Mouse (Mus musculus) spleen, postnatal 36 days (tissue): ENCODE data around the gene Clec4d.
"Not testable (repeated sequence)": the region's sequence is repeated elsewhere in the genome, so short reads cannot be mapped to it uniquely, and the experiment has no call there.

Experiments
- DNase-seq, 2 experiments: peaks; one replicate each; pipeline ENCODE4 v3.0.0; 2022; ENCODE audit warnings: low spot score in 2 of 2, mixed read lengths in 1 of 2

Gene Clec4d

DNA sequence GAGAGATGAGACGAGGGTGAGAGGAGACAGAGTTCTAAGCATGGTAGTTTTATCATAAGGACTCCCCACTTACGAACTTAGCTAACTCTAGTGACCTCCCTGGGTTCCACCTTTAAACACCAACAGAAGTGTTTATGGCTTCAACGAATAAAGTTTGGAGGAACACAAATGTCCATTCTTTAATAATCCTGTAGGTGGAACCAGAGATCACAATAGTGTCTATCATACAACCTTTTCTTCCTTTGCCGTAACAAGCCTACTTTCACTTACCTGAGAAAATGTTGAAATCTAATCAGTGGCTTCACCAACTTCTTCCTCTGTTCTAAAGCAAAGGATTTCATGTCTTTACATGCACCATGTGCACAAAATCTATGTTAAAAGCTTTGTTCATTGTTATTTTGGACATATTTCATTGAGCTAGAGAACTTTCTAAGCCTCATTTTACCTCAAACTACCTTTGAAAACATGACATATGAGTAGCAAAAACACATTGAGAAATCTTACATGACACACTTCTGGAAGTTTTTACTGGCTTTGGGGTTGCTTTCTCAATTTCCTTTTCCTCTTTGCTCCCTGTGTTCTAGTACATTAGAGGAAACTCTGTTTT lies at the start of gene Clec4d:
Clec4d (plus strand) TSS at position 557 of the 607 bp plus-strand sequence.
- DNase-seq = no peak

DNA sequence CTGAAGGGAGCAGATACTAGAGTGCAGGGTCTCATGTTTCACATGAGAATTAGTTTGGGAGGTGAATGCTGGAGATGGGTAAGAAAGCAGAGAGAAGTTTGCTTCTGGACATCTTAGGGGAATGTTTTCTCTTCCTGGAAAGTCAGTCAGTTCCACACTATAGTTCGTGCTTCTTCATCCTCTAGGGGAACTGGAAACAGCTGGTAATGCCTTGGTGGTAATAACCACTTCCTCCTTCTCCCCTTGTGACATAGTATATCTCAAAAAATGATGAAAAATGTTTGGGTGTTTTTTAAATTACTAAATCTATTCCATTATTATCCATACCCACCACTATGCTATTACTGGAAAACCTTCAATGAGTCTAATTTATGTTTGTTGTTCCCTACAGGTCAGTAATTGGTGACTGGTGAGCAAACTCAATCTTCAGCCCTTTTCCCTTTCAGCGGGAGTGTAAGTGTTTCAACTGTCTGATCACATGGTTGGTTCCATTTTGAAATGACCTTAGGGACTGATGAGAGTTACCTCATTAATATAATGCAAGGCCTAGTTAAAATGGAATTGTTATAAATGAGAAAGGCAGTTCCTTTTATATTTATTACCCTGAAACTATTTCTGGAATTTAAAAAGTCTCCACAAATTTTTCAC lies 34.3 kb upstream of the Clec4d start:
- no peak for DNase-seq

DNA sequence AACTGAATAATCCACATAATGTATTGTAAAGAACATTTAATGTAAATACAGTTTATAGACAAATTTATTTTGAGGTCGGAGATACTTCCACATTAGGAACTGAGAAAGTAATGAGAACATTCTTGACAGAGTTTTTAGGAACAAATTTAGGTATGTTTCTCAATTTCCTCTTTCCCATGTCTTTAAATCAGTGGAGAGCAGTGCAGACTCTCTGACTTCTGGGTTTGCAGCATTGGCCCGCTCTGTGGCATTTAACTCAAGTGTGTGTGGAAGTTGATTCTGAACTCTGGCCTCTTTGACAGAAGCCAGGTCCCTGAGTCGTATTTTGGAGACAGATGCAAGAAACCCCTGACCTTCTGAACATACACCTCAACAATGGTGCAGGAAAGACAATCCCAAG lies 32.3 kb upstream of the Clec4d start, which contains the start of gene Clec4n:
Clec4n (plus strand) TSS at position 200 of the 400 bp plus-strand sequence.
- DNase-seq = no peak

DNA sequence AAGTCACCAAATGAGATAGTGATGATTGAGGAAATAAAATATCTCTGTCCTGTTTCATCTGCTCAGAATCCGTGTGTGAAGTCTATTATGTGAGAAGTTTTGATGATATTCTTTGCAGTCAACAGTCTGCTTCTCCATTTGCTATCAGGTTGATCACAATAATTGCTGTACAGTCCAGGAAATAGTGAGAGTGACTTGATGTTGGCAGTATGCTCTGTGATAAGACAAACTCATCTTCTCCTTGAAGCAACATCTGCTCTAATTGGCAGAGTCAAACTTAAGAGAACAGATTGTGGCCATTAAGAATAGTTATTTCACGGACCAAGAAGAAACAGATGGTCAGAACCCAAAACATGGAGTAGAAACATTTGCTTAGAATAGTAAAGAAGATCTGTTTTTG lies 30.8 kb upstream of the Clec4d start:
- no peak for DNase-seq

DNA sequence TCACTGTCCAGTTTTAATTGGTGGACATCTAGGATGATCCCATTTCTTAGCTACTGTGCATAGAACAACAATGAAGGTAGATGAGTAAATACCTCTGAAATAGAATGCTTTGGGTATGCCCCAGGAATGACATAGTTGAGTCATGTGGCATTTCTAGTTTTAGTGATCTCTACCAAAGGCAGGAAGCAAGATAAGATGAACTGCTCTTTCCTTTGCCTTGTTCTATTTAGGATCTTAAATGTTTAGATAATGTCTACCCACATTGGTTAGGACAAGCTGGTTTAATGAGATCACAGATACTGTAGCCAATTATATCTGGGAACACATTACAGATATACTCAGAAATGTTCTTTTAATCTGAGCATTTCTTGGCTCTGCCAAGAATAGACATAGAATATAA lies 24.3 kb upstream of the Clec4d start:
- DNase-seq = no peak

DNA sequence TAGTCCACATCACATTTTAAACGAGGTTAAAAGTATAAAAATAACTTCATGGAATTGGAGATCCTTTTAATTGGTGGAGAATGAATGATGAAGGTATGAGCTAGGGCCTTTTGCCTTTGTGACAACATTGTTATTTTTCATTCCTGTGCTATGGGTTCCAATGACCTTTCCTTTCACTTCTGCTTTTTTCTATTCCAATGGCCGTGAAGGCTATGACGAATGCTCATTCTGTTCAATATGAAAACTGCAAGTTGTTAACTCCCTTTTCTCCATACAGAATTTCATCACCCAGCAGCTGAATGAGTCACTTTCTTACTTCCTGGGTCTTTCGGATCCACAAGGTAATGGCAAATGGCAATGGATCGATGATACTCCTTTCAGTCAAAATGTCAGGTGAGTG lies 17.7 kb upstream of the Clec4d start:
- DNase-seq = no peak

DNA sequence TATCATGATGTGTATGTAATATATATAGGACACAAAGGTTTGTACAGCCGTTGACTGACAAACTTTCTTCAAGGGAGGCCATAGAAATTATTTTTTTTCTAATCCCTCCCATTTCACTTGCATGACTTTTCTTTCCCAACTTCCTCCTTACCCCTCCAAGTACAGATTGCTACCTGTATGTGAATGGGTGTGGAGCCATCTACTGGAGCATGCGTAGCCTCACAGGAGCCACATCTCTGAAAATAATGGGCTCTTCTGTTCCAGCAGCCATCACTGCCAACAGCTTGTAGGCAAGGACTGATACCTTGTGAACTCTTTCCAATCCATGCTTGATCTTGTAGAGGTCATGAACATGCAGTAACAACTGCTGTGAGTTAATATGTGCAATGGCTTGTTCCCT lies 13.0 kb upstream of the Clec4d start:
- DNase-seq = not testable (repeated sequence)

DNA sequence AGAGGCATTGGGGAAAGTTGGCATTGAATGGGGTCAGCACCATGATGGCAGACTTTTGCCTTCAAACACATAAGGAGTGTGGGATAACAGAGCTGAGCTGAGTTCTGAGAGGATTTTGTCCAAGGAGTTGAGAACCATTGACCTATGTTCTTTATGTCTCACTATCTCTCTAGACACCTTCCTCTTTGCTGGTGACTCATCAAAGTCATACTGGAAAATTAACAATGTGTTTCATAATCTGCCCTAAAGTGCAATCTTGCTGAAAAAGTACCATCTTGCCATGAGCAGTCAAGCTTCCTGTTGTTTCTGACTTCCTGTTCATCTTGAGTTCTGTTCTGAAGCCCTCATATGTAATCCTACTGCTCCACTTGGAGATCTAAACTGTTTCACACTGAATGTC lies 9.2 kb upstream of the Clec4d start:
- no peak for DNase-seq

DNA sequence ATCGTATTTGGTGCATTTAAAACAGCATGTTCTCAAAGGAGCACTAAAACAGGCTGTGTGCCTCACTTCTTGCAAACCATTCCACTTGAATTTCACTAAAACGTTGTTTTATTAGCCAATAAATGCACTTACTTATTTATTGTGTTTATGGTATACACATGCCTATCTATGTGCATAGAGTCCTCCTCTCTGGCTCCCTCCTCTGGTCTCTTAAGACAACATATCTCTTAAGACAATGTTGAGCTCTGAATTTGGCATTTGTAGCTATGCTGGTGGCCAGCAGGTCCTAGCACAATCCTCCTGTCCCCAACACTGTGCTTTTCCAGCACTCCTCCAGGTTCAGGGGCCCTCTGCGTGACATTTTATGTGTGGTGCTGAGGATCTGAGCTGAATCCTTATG lies 3.0 kb upstream of the Clec4d start:
- no peak for DNase-seq

DNA sequence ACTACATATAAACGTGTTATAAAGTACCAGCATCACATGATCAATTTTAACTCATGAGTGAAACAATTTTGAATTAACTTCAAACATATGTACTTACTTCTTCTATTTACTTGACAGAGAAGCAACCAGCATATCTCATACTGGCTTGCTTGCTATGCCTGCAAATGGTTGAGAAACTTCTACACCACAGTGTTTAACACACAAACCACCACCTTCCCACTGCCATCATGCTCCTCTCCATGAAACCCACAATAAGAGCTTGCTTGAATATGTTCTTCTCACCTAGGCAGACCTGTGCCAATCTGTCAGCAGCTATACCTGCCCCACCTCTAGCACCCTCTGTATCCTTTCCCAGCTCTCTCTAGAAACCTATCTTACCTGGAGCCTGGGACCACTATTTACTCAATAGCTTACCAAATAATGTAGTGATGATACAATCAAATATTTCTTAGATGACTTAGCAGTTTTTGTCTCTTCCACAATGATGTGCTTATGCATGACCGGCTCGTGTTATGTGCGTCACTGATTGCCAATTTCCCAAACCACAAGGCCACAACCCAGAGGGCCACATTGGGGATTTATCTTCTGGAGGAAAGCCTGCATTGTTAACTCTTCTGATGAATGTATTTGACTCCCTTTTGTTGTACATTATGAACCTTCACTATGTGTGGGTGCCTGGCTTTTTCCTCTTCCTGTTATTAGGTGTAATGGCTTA lies 1.9 kb upstream of the Clec4d start:
- DNase-seq = no peak

DNA sequence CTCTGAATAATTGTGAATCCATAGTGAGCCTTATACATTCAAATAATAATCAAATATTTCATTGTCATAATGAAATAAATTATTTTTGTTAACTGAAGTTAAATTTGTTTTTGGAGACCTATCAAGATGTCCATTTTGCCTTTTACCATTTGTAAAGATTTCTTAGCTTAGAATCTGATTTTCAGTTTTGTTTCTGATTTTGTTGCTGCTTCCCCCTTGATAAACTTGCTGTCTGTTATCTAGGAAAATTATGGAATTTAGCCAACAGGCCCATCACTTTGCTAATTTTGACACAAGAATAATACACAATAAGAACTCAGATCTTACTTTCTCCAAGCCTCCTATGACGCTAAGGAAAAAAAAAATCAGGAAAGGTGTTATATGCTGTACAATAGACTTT lies 1.0 kb upstream of the Clec4d start:
- DNase-seq = no peak

DNA sequence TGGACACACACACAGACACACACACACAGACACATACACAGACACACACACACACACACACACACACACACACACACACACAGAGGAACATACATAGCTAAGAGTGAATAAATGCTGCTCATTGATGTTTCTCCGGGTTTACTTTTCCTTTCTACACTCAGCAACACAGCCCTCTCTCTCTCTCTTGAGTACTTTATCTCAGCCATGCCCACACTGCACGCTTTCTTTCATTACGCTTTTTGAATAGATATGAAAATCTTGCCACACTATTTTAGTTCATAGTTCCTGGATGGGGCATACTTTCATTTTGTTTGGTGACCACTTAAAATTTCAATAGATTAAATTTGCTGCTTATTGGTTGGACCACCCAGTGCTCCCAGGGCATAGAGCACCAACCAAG lies 2.3 kb downstream of the Clec4d start:
- no peak for DNase-seq

DNA sequence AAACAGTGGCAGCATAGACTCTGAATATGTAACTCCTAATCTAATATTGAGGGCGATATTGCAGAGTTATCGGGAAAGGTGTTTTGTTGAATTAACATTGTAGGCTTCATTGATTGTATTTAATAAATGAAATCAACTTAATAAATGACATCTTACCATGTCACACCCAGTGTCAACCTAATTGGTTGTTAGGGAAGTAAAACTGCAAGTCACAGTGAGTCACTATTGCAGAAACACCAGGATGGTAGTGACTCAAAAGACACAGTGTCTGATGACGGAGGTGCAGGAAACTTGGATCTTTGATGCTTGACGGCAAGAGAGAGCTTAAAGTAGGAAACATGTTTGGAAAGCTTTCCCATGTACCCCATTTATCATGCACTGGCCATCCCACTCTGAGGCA lies 3.9 kb downstream of the Clec4d start:
- DNase-seq = peak in 1 of 2 experiments; percentile 13

DNA sequence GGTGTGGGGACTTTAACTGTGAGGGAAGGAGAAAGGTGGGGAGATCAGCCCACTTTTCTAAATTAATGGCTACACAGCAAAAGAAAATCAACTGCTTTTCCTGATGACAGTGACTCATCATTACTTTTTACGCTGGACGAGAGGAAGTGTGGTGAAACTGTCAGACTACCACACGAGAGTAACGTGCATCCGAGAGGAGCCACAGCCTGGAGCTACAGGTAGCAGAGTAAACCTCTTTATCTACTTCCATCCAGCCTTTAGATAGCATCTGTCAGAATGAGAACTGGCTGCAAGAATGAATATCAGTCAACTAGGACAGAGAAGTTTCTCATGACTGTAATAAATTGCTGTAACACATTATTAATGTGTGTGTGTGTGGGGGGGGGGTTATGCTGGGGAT lies 5.0 kb downstream of the Clec4d start:
- DNase-seq = no peak

DNA sequence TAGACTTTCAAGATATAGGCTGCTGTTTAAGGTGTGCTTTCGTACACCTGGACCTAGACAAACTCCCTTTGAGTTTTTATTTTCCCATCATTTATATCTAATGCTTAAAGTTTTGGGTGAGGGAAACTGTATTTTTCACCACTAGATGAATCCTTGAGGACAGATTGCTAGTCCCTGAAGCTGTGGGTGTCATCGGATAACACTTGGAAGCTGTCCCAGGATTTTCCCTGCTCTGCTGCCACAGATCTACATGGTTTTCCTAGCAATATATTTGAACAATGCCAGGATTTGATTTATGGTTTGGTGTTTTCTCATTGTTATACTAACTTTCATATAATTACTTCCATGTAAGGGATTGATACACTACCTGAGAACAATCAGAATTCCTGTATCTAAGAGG lies 17.5 kb downstream of the Clec4d start:
- DNase-seq = no peak

DNA sequence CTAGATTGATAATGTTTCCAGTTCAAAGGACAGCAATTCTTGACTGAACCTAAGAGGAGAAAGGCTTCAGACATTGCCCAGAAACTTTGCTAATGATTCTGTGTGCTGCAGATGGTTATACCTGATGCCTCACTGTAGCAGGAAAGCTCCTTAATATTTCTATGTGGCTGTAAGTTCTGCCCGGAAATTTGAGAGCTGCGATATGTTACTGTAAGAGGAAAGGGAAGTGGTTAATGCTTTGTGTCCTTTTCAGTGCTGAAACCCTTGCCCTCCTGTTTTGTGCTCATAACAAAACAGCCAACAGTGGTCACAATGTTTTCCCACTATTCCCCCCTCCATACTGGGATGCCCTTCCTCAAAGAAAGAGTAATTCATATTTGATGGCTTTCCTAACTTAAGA lies 24.4 kb downstream of the Clec4d start:
- no peak for DNase-seq

DNA sequence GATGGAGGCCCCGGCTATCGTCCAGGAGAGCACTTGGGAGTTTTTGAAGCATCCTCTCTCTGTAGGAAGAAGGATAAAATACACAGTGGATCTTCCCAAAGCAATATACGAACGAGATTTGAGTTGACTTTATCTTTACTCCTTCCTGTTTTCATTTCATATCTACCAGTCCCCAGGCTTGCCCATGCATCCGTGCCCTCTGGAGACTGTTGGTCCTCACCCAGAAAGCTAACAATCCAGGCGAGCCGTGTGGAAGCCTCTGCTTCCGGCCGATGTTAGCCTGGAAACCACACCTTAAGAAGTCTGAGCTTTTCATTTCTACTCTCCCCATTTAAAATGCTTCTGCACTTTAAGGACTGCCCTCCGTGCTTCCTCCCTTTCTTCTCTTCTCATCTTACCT lies 27.0 kb downstream of the Clec4d start:
- DNase-seq = no peak

DNA sequence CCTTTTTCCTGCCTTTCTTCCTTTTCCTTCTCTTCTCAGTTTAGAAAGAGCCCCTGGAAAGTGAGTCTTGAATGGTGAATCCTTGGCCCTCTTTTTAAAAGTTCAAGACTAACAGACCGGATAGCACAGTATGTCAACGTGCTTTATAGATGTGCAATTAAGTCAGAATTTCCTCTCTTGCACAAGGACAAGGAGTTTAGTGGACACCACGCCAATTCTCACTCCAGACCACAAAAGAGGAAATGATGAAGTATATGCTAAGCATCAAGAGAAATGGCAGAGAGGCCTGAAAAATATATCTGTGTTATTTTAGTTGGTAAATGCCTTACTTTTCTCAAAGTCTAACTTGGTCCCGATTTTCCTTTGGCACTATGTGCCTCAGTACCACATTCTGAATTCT lies 27.8 kb downstream of the Clec4d start, which contains the start of gene Clec4e:
Clec4e (minus strand) TSS at position 118 of the 400 bp plus-strand sequence.
- DNase-seq = no peak

DNA sequence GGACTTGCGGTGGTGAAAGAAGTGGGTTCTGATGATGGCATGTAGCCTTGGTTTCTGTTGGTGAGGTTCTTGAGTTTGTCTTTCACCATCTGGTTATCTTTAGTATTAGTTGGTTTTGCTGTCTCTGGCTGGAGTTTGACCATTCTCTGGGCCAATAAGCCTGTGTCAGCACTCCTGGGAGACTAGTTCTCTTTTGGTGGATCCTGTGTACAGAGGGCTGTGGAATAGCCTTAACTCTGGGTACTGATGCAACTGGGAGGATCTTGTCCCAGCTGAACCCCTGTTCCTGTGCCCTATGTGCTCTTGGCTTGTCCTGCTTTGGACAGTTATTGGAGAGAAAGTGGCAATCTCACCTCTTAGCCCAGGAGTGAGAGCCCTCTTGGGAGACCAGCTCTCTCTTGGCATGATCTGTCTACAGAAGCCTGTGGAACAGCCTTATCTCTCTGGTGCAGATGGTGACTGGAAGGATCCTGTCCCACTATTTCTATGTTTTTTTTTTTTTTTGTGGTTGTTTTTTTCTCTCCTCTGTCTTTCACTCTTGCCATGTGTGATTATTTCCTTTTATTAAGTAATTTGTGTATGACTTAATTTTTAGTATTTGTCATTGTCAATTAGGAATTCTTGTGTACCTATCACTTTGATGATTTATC lies 31.0 kb downstream of the Clec4d start:
- DNase-seq = peak; percentile 26 to 61

DNA sequence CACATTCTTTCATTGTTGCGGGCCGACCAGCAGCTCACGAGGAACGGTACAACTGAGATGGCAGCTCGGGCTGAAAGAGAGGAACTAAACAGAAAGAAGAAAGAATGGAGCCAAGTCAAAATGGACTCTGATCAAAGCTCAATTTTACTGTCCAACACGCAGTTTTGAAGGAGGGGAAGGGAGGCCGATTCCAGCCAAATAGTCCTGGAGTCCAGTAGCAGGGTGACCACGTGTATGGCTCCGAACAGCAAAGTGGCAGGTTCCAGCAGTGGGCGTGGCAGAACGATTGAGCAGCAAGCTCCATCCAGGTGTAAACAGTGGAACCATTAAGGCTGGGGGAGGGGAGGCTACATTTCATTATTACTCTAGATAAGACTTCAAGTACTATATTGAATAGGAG lies 31.6 kb downstream of the Clec4d start:
- peak in 1 of 2 experiments; percentile 8 for DNase-seq

DNA sequence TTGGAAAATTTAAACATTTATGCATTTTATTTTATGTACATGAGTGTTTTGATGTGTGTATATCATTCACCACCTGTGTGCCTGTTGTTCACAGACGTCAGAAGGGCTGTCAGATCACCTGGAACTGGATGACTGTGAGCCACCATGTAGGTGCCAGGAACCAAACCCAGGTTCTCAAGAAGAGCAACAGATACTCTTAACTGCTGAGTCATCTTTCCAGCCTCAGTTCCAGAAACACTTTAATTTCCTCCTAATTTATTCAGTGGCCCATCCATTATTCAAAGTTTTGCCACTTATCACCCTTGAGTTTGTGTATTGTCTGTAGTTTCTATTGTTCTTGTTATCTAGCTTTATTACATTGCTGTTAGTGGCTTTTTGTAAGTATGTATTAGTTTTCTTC lies 34.8 kb downstream of the Clec4d start:
- DNase-seq = no peak

DNA sequence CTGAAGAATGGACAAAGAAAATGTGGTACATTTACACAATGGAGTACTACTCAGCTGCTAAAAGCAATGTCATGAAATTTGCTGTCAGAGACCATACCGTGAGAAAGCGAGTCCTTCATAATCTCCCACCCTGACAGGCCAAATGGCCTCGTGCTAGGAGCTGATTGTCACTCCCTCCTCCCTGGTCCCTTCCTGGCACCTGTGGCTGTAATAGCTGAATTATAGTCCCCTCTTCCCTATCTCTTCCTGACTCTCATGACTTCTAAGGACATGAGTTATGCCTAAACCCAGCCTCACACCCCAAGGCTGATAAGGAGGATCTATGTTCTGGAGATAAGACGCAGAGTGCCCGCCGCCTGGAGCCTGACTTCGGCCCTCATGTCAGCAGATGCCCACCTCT lies 44.4 kb downstream of the Clec4d start:
- not testable (repeated sequence) for DNase-seq

DNA sequence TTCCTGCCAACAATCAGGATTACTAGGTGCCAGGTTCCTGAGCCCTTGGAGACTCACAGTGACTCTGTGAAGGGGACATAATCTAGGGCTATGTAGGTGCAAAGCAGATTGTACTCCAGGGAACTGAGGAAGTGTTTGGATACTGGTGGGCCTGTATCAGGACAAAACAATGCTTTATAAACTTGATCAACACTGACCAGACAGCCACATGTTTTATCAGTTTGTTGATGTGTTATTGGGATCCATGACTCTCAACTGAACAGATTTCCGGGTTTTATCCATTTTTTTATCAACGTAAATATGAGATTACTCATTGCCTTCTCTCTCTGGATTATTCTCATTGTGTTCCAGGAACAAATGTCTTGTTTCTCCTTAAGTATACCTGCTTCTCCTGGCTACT lies 46.1 kb downstream of the Clec4d start, which contains the start of gene Vmn2r19:
Vmn2r19 (plus strand) TSS at position 301 of the 400 bp plus-strand sequence.
- DNase-seq = no peak
